Mouse (Mus musculus): ENCODE measurements around the gene Hoxd4.
A peak's percentile ranks its signal among the peaks of the same experiment; 100 is the strongest.

The Hoxd4 gene

GRCm38 (mm10) chr2:74708676-74709075, 3.1 kb upstream of the Hoxd4 start:
- DNase-seq = no peak

GRCm38 (mm10) chr2:74709465-74710419, 2.0 kb upstream of the Hoxd4 start:
- no peak for DNase-seq

GRCm38 (mm10) chr2:74710929-74711543, 693 bp upstream of the Hoxd4 start:
- no peak for DNase-seq

GRCm38 (mm10) chr2:74713239-74714150, 1.8 kb downstream of the Hoxd4 start:
- no peak for DNase-seq

GRCm38 (mm10) chr2:74714156-74714789, 2.5 kb downstream of the Hoxd4 start:
- no peak for DNase-seq

GRCm38 (mm10) chr2:74714881-74715280, 3.2 kb downstream of the Hoxd4 start:
- no peak for DNase-seq

- peak; percentile 54 to 56 for DNase-seq
Observed at GRCm38 (mm10) chr2:74715504-74716241, 3.9 kb downstream of the Hoxd4 start.

GRCm38 (mm10) chr2:74720384-74720783, 8.7 kb downstream of the Hoxd4 start:
- no peak for DNase-seq

GRCm38 (mm10) chr2:74720955-74721491, 9.3 kb downstream of the Hoxd4 start:
- no peak for DNase-seq

GRCm38 (mm10) chr2:74721882-74722281, 10.2 kb downstream of the Hoxd4 start:
- DNase-seq = no peak

- DNase-seq = no peak
Observed at GRCm38 (mm10) chr2:74722949-74723348, 11.2 kb downstream of the Hoxd4 start.

- DNase-seq = no peak
Observed at GRCm38 (mm10) chr2:74724244-74725015, 12.7 kb downstream of the Hoxd4 start.

GRCm38 (mm10) chr2:74725171-74725570, 13.4 kb downstream of the Hoxd4 start:
- no peak for DNase-seq

- no peak for DNase-seq
Observed at GRCm38 (mm10) chr2:74726551-74726950, 14.8 kb downstream of the Hoxd4 start, which contains the start of gene Gm28230. Gm28230 (plus strand) TSS chr2:74726728.

GRCm38 (mm10) chr2:74726973-74727639, 15.4 kb downstream of the Hoxd4 start:
- no peak for DNase-seq

- no peak for DNase-seq
Observed at GRCm38 (mm10) chr2:74727640-74728302, 16.0 kb downstream of the Hoxd4 start.

- no peak for DNase-seq
Observed at GRCm38 (mm10) chr2:74728303-74728680, 16.6 kb downstream of the Hoxd4 start.

- DNase-seq = no peak
Observed at GRCm38 (mm10) chr2:74730331-74730730, 18.6 kb downstream of the Hoxd4 start.

- no peak for DNase-seq
Observed at GRCm38 (mm10) chr2:74731055-74731454, 19.3 kb downstream of the Hoxd4 start.
